Mouse (Mus musculus) stomach, embryonic 14.5 days (tissue): Measurements from ENCODE around the gene Galntl6. TPM values are rescaled to one million over a fixed set of nuclear protein-coding genes. Genes with fewer than 3 reads are reported as not detected.

Experiments used
- ATAC-seq: fragments of 200-750 bp; cut with Nextera tagmentation; 2 replicates; pipeline ENCODE4 v1.8.0; 2017; ENCODE audit warnings: low read depth, moderate TSS enrichment; ENCODE audit not compliant: insufficient number of reproducible peaks, insufficient read depth, low FRiP score
- H3K27ac ChIP-seq: fragments of 300-500 bp; sonication (generic); 2 replicates; pipeline ENCODE4 v1.5.1; 2014; ENCODE audit warnings: mild to moderate bottlenecking, low read length, moderate library complexity, mixed read lengths
- H3K27me3 ChIP-seq: fragments of 300-500 bp; sonication (generic); 2 replicates; pipeline ENCODE4 v1.6.1; 2014; ENCODE audit warnings: low read length, control low read depth, mixed read lengths; ENCODE audit not compliant: control insufficient read depth, insufficient read depth
- H3K36me3 ChIP-seq: fragments of 300-500 bp; sonication (generic); 2 replicates; pipeline ENCODE4 v1.6.1; 2014; ENCODE audit warnings: mild to moderate bottlenecking, control low read depth, low read length, moderate library complexity, mixed read lengths; ENCODE audit not compliant: control insufficient read depth, insufficient read depth
- H3K4me1 ChIP-seq: fragments of 300-500 bp; sonication (generic); 2 replicates; pipeline ENCODE4 v1.6.1; 2014; ENCODE audit warnings: low read length, control low read depth, mixed read lengths; ENCODE audit not compliant: control insufficient read depth, insufficient read depth
- H3K4me2 ChIP-seq: fragments of 300-500 bp; sonication (generic); replicated peaks from 2 replicates; pipeline ENCODE4 v1.6.1; 2014; ENCODE audit warnings: low read depth, low read length, control low read depth
- H3K4me3 ChIP-seq: fragments of 300-500 bp; sonication (generic); 2 replicates; pipeline ENCODE4 v1.5.1; 2014; ENCODE audit warnings: low read depth, low read length, control low read depth
- H3K9ac ChIP-seq: fragments of 300-500 bp; sonication (generic); replicated peaks from 2 replicates; pipeline ENCODE4 v1.6.1; 2014; ENCODE audit warnings: low read depth, mild to moderate bottlenecking, control low read depth, low read length, moderate library complexity, mixed read lengths
- H3K9me3 ChIP-seq: fragments of 300-500 bp; sonication (generic); 2 replicates; pipeline ENCODE4 v1.6.1; 2016; ENCODE audit warnings: low read depth, low read length, control low read depth; ENCODE audit not compliant: control insufficient read depth
- WGBS: fragments of 180-500 bp; shearing (Covaris S2); extraction: QIAGEN DNeasy Blood & Tissue Kit; methylation state at CpG from one replicate; pipeline ENCODE4 v1.1.7; 2014; 5-methylcytosine and 5-hydroxymethylcytosine counted together
- polyA plus RNA-seq: library from polyadenylated mRNA; unstranded; fragments of >200 nt; fragmentation: Nextera tagmentation; extraction: Ambion mirVana; gene quantifications from 2 replicates; pipeline ENCODE4 v1.2.1, GENCODE M21; 2014

Galntl6 gene
- polyA plus RNA-seq, 1 experiment from 2014 or later: 1.6 TPM

GRCm38 (mm10) chr8:57836201-57836883 lies 1076.1 kb downstream of the Galntl6 start:
- Histone ChIP-seq H3K4me1 (no peaks in the 10 kb centered on the region), H3K4me3 (no peak overlapping the region), H3K4me2 (no peak overlapping the region), H3K9me3 (no peaks in the 10 kb centered on the region), H3K36me3 (no peaks in the 10 kb centered on the region), H3K27ac (no peak overlapping the region), H3K27me3 (no peaks in the 10 kb centered on the region), H3K9ac (no peak overlapping the region)
- no peak for ATAC-seq
- 88% methylated on average over 15 of the region's 15 CpGs for WGBS

- no peaks in the 10 kb centered on the region for H3K4me1 ChIP-seq
- no peaks in the 10 kb centered on the region for H3K27me3 ChIP-seq
- H3K36me3 ChIP-seq: no peaks in the 10 kb centered on the region
- H3K4me2 ChIP-seq: no peak overlapping the region
- no peaks in the 10 kb centered on the region for H3K9me3 ChIP-seq
- H3K4me3 ChIP-seq: no peak overlapping the region
- ATAC-seq: no peak
- H3K9ac ChIP-seq: no peak overlapping the region
- WGBS: 53% methylated on average over 7 of the region's 7 CpGs
- no peak overlapping the region for H3K27ac ChIP-seq
These were observed 1089.3 kb downstream of the Galntl6 start for GRCm38 (mm10) chr8:57823151-57823550.

- Histone ChIP-seq H3K27ac (no peak overlapping the region), H3K27me3 (no peaks in the 10 kb centered on the region), H3K4me1 (no peaks in the 10 kb centered on the region), H3K36me3 (no peaks in the 10 kb centered on the region), H3K4me2 (no peak overlapping the region), H3K9ac (no peak overlapping the region), H3K4me3 (no peak overlapping the region), H3K9me3 (no peaks in the 10 kb centered on the region)
- 52% methylated on average over 7 of the region's 7 CpGs for WGBS
- ATAC-seq: no peak
These were observed 1096.4 kb downstream of the Galntl6 start for GRCm38 (mm10) chr8:57816034-57816433.

- Histone ChIP-seq H3K9me3 (no peaks in the 10 kb centered on the region), H3K4me2 (no peak overlapping the region), H3K4me3 (no peak overlapping the region), H3K9ac (no peak overlapping the region), H3K27me3 (no peaks in the 10 kb centered on the region), H3K36me3 (no peaks in the 10 kb centered on the region), H3K4me1 (no peaks in the 10 kb centered on the region), H3K27ac (no peak overlapping the region)
- WGBS: 73% methylated on average over 4 of the region's 4 CpGs
- ATAC-seq: no peak
These were observed 1105.4 kb downstream of the Galntl6 start for GRCm38 (mm10) chr8:57807060-57807459.

GRCm38 (mm10) chr8:57805094-57805493 lies 1107.3 kb downstream of the Galntl6 start:
- no peak overlapping the region for H3K4me3 ChIP-seq
- no peak overlapping the region for H3K27ac ChIP-seq
- ATAC-seq: peak; percentile 53; the same call in 1 of the 2 replicates
- WGBS: 55% methylated on average over 4 of the region's 4 CpGs
- no peak overlapping the region for H3K9ac ChIP-seq
- no peak overlapping the region for H3K4me2 ChIP-seq
- H3K36me3 ChIP-seq: no peaks in the 10 kb centered on the region
- no peaks in the 10 kb centered on the region for H3K4me1 ChIP-seq
- H3K9me3 ChIP-seq: no peaks in the 10 kb centered on the region
- H3K27me3 ChIP-seq: no peaks in the 10 kb centered on the region

- no peak for ATAC-seq
- Histone ChIP-seq H3K4me3 (no peak overlapping the region), H3K9me3 (no peaks in the 10 kb centered on the region), H3K27me3 (no peaks in the 10 kb centered on the region), H3K4me1 (no peaks in the 10 kb centered on the region), H3K27ac (no peak overlapping the region), H3K36me3 (no peaks in the 10 kb centered on the region), H3K9ac (no peak overlapping the region), H3K4me2 (no peak overlapping the region)
- 88% methylated on average over 8 of the region's 8 CpGs for WGBS
These were observed 1108.6 kb downstream of the Galntl6 start for GRCm38 (mm10) chr8:57803821-57804220.

- 82% methylated on average over 4 of the region's 4 CpGs for WGBS
These were observed 1111.2 kb downstream of the Galntl6 start for GRCm38 (mm10) chr8:57801197-57801596.

GRCm38 (mm10) chr8:57800327-57800726 lies 1112.1 kb downstream of the Galntl6 start:
- Histone ChIP-seq H3K36me3 (no peaks in the 10 kb centered on the region), H3K4me1 (no peaks in the 10 kb centered on the region), H3K4me3 (peak overlapping the region; percentile 19), H3K9ac (no peak overlapping the region), H3K27me3 (no peaks in the 10 kb centered on the region), H3K27ac (peak overlapping the region; percentile 74), H3K4me2 (peak overlapping the region; percentile 41), H3K9me3 (no peaks in the 10 kb centered on the region)
- ATAC-seq: peak; percentile 77; the same call in 1 of the 2 replicates
- WGBS: 17% methylated on average over 4 of the region's 4 CpGs

More at GRCm38 (mm10) chr8:57801197-57801596, 1111.2 kb downstream of the Galntl6 start:
- no peak overlapping the region for H3K27ac ChIP-seq
- H3K36me3 ChIP-seq: no peaks in the 10 kb centered on the region
- no peaks in the 10 kb centered on the region for H3K27me3 ChIP-seq
- no peaks in the 10 kb centered on the region for H3K4me1 ChIP-seq
- no peak for ATAC-seq
- H3K4me2 ChIP-seq: no peak overlapping the region
- H3K9ac ChIP-seq: no peak overlapping the region
- H3K4me3 ChIP-seq: no peak overlapping the region
- no peaks in the 10 kb centered on the region for H3K9me3 ChIP-seq

- 6% methylated on average over 12 of the region's 12 CpGs for WGBS
- H3K4me3 ChIP-seq: peak overlapping the region; percentile 19
- H3K27ac ChIP-seq: peak overlapping the region; percentile 74
- H3K9ac ChIP-seq: peak overlapping the region; percentile 2; the same call in 1 of the 2 replicates
- no peaks in the 10 kb centered on the region for H3K9me3 ChIP-seq
- no peaks in the 10 kb centered on the region for H3K27me3 ChIP-seq
- ATAC-seq: peak; percentile 88
- H3K36me3 ChIP-seq: no peaks in the 10 kb centered on the region
- no peaks in the 10 kb centered on the region for H3K4me1 ChIP-seq
- H3K4me2 ChIP-seq: peak overlapping the region; percentile 41
These were observed 1112.6 kb downstream of the Galntl6 start for GRCm38 (mm10) chr8:57799797-57800204.
